Mouse (Mus musculus) neural tube, embryonic 14.5 days (tissue): ENCODE results near the gene Nupr1. TPM values are rescaled to one million over a fixed set of nuclear protein-coding genes. Genes with fewer than 3 reads are reported as not detected.

ENCODE experiments used
- ATAC-seq: fragments of 200-750 bp; cut with Nextera tagmentation; 2 replicates; pipeline ENCODE4 v1.8.0; 2017; ENCODE audit warnings: low read depth, mild to moderate bottlenecking, moderate TSS enrichment, moderate library complexity
- H3K27ac ChIP-seq: fragments of 300-500 bp; sonication (generic); 2 replicates; pipeline ENCODE4 v1.5.1; 2014; ENCODE audit warnings: low read depth, mild to moderate bottlenecking, control low read depth, low read length, moderate library complexity, mixed read lengths
- H3K27me3 ChIP-seq: fragments of 300-500 bp; sonication (generic); 2 replicates; pipeline ENCODE4 v1.6.1; 2014; ENCODE audit warnings: low read length; ENCODE audit not compliant: control insufficient read depth, insufficient read depth
- H3K36me3 ChIP-seq: fragments of 300-500 bp; sonication (generic); 2 replicates; pipeline ENCODE4 v1.6.1; 2014; ENCODE audit warnings: low read length, mixed read lengths; ENCODE audit not compliant: control insufficient read depth, insufficient read depth
- H3K4me1 ChIP-seq: fragments of 300-500 bp; sonication (generic); 2 replicates; pipeline ENCODE4 v1.6.1; 2014; ENCODE audit warnings: low read length; ENCODE audit not compliant: control insufficient read depth, insufficient read depth
- H3K4me2 ChIP-seq: fragments of 300-500 bp; sonication (generic); 2 replicates; pipeline ENCODE4 v1.6.1; 2014; ENCODE audit warnings: mild to moderate bottlenecking, low read depth, low read length, control low read depth
- H3K4me3 ChIP-seq: fragments of 300-500 bp; sonication (generic); 2 replicates; pipeline ENCODE4 v1.5.1; 2014; ENCODE audit warnings: low read depth, low read length, control low read depth, mixed read lengths
- H3K9ac ChIP-seq: fragments of 300-500 bp; sonication (generic); replicated peaks from 2 replicates; pipeline ENCODE4 v1.6.1; 2014; ENCODE audit warnings: low read depth, mild to moderate bottlenecking, control low read depth, low read length, mixed read lengths
- H3K9me3 ChIP-seq: fragments of 300-500 bp; sonication (generic); 2 replicates; pipeline ENCODE4 v1.6.1; 2016; ENCODE audit warnings: low read length; ENCODE audit not compliant: control insufficient read depth
- WGBS: fragments of 180-500 bp; shearing (Covaris S2); extraction: QIAGEN DNeasy Blood & Tissue Kit; methylation state at CpG from one replicate; pipeline ENCODE4 v1.1.7; 2014; 5-methylcytosine and 5-hydroxymethylcytosine counted together
- polyA plus RNA-seq: library from polyadenylated mRNA; unstranded; fragments of >200 nt; fragmentation: Nextera tagmentation; extraction: Ambion mirVana; gene quantifications from 2 replicates; pipeline ENCODE4 v1.2.1, GENCODE M21; 2014

The Nupr1 gene
- polyA plus RNA-seq, 1 experiment from 2014 or later: 2.2 TPM

- 76% methylated on average over 3 of the region's 3 CpGs for WGBS
- H3K9me3 ChIP-seq: no peaks in the 10 kb centered on the region
- no peak overlapping the region for H3K4me2 ChIP-seq
- no peaks in the 10 kb centered on the region for H3K36me3 ChIP-seq
- no peak for ATAC-seq
- no peak overlapping the region for H3K4me3 ChIP-seq
- H3K9ac ChIP-seq: no peak overlapping the region
- no peaks in the 10 kb centered on the region for H3K27me3 ChIP-seq
- no peaks in the 10 kb centered on the region for H3K4me1 ChIP-seq
- H3K27ac ChIP-seq: no peak overlapping the region
Measured at GRCm38 (mm10) chr7:126612736-126613135, 17.9 kb downstream of the Nupr1 start.

- H3K36me3 ChIP-seq: no peaks in the 10 kb centered on the region
- 85% methylated on average over 5 of the region's 5 CpGs for WGBS
- H3K9me3 ChIP-seq: no peaks in the 10 kb centered on the region
- H3K27ac ChIP-seq: no peak overlapping the region
- no peaks in the 10 kb centered on the region for H3K4me1 ChIP-seq
- no peaks in the 10 kb centered on the region for H3K27me3 ChIP-seq
- ATAC-seq: no peak
- no peak overlapping the region for H3K9ac ChIP-seq
- no peak overlapping the region for H3K4me3 ChIP-seq
- H3K4me2 ChIP-seq: no peak overlapping the region
Measured at GRCm38 (mm10) chr7:126607796-126608195, 22.9 kb downstream of the Nupr1 start.

GRCm38 (mm10) chr7:126607064-126607463, 23.6 kb downstream of the Nupr1 start:
- ATAC-seq: no peak
- H3K27me3 ChIP-seq: no peaks in the 10 kb centered on the region
- 80% methylated on average over 3 of the region's 3 CpGs for WGBS
- no peaks in the 10 kb centered on the region for H3K36me3 ChIP-seq
- no peaks in the 10 kb centered on the region for H3K9me3 ChIP-seq
- no peak overlapping the region for H3K4me3 ChIP-seq
- no peak overlapping the region for H3K4me2 ChIP-seq
- no peaks in the 10 kb centered on the region for H3K4me1 ChIP-seq
- no peak overlapping the region for H3K27ac ChIP-seq
- no peak overlapping the region for H3K9ac ChIP-seq

- ATAC-seq: no peak
- Histone ChIP-seq H3K27me3 (no peaks in the 10 kb centered on the region), H3K4me2 (no peak overlapping the region), H3K9ac (no peak overlapping the region), H3K9me3 (no peaks in the 10 kb centered on the region), H3K4me1 (no peaks in the 10 kb centered on the region), H3K36me3 (no peaks in the 10 kb centered on the region), H3K4me3 (no peak overlapping the region), H3K27ac (no peak overlapping the region)
- 74% methylated on average over 5 of the region's 5 CpGs for WGBS
Measured at GRCm38 (mm10) chr7:126606611-126607010, 24.1 kb downstream of the Nupr1 start.

GRCm38 (mm10) chr7:126602650-126603049, 28.0 kb downstream of the Nupr1 start:
- no peaks in the 10 kb centered on the region for H3K27me3 ChIP-seq
- no peaks in the 10 kb centered on the region for H3K9me3 ChIP-seq
- no peak for ATAC-seq
- H3K4me3 ChIP-seq: no peak overlapping the region
- WGBS: 82% methylated on average over 3 of the region's 3 CpGs
- H3K36me3 ChIP-seq: no peaks in the 10 kb centered on the region
- no peak overlapping the region for H3K27ac ChIP-seq
- H3K4me2 ChIP-seq: no peak overlapping the region
- no peak overlapping the region for H3K9ac ChIP-seq
- H3K4me1 ChIP-seq: no peaks in the 10 kb centered on the region

GRCm38 (mm10) chr7:126601896-126602295, 28.8 kb downstream of the Nupr1 start:
- no peaks in the 10 kb centered on the region for H3K9me3 ChIP-seq

GRCm38 (mm10) chr7:126598919-126599318, 31.7 kb downstream of the Nupr1 start:
- Histone ChIP-seq H3K27me3 (no peaks in the 10 kb centered on the region), H3K4me1 (no peaks in the 10 kb centered on the region)

More at GRCm38 (mm10) chr7:126601896-126602295, 28.8 kb downstream of the Nupr1 start:
- no peaks in the 10 kb centered on the region for H3K4me1 ChIP-seq
- H3K4me2 ChIP-seq: no peak overlapping the region
- no peak for ATAC-seq
- 51% methylated on average over 5 of the region's 5 CpGs for WGBS
- no peaks in the 10 kb centered on the region for H3K27me3 ChIP-seq
- H3K9ac ChIP-seq: no peak overlapping the region
- H3K27ac ChIP-seq: no peak overlapping the region
- H3K36me3 ChIP-seq: no peaks in the 10 kb centered on the region
- H3K4me3 ChIP-seq: no peak overlapping the region

GRCm38 (mm10) chr7:126596414-126596813, 34.2 kb downstream of the Nupr1 start:
- no peaks in the 10 kb centered on the region for H3K9me3 ChIP-seq
- H3K4me1 ChIP-seq: no peaks in the 10 kb centered on the region
- H3K4me2 ChIP-seq: no peak overlapping the region
- H3K9ac ChIP-seq: no peak overlapping the region
- no peaks in the 10 kb centered on the region for H3K27me3 ChIP-seq
- H3K4me3 ChIP-seq: no peak overlapping the region
- H3K36me3 ChIP-seq: no peaks in the 10 kb centered on the region
- ATAC-seq: no peak
- 71% methylated on average over 6 of the region's 6 CpGs for WGBS
- H3K27ac ChIP-seq: no peak overlapping the region

More at GRCm38 (mm10) chr7:126598919-126599318, 31.7 kb downstream of the Nupr1 start:
- H3K36me3 ChIP-seq: no peaks in the 10 kb centered on the region
- no peak overlapping the region for H3K27ac ChIP-seq
- no peak overlapping the region for H3K9ac ChIP-seq
- WGBS: 91% methylated on average over 6 of the region's 6 CpGs
- H3K9me3 ChIP-seq: no peaks in the 10 kb centered on the region
- no peak overlapping the region for H3K4me2 ChIP-seq
- no peak for ATAC-seq
- H3K4me3 ChIP-seq: no peak overlapping the region

- Histone ChIP-seq H3K27me3 (no peaks in the 10 kb centered on the region), H3K36me3 (no peaks in the 10 kb centered on the region), H3K9me3 (no peaks in the 10 kb centered on the region), H3K4me3 (no peak overlapping the region), H3K4me1 (no peaks in the 10 kb centered on the region), H3K9ac (no peak overlapping the region), H3K27ac (no peak overlapping the region), H3K4me2 (no peak overlapping the region)
- ATAC-seq: no peak
- WGBS: 86% methylated on average over 5 of the region's 5 CpGs
Measured at GRCm38 (mm10) chr7:126595890-126596289, 34.8 kb downstream of the Nupr1 start.
